Mouse (Mus musculus): ENCODE measurements around the gene Zbtb4. TPM values are rescaled to one million over a fixed set of nuclear protein-coding genes. Genes with fewer than 3 reads are reported as not detected.

Zbtb4 gene
- polyA plus RNA-seq, 1 experiment from 2014 or later, result 2.7 TPM

DNA sequence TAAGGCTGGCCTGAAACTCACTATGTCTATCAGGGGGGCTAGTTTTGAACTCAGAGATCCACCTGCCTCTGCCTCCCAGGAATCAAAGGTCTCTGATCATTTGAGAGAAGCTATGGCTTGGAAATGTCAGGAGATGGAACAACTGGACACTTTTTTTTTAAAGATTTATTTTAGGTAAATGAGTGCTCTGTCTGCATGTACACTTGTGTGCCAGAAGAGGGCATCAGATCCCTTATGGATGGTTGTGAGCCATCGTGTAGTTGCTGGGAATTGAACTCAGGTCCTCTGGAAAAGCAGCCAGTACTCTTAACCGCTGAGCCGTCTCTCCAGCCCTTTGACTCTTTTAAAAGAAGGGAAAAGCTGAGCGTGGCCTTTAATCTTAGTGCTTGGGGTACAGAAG lies 40.7 kb downstream of the Zbtb4 start:
- H3K27ac ChIP-seq (replicated peaks), result no peak overlapping the region
- WGBS, result 73% methylated on average over 4 of the region's 4 CpGs
- H3K9ac ChIP-seq (ENCODE audit: low read length), result no peak overlapping the region
- no peak for DNase-seq (ENCODE audit: low spot score)
- no peak overlapping the region for H3K4me3 ChIP-seq (ENCODE audit: low read depth, low read length)
- no peak for ATAC-seq (ENCODE audit: low FRiP score, low TSS enrichment)
- H3K27me3 ChIP-seq (ENCODE audit: control insufficient read depth, insufficient read depth, low read length), result no peaks in the 10 kb centered on the region
- H3K4me2 ChIP-seq (replicated peaks; ENCODE audit: low read depth), result no peak overlapping the region
- no peaks in the 10 kb centered on the region; the same call in 1 of the 2 replicates for H3K4me1 ChIP-seq (replicated peaks; ENCODE audit: control insufficient read depth, insufficient read depth)
- TF ChIP-seq CTCF (IDR thresholded peaks at IDR 0.05; ENCODE audit: low read depth) (peak; percentile 43), EP300 (optimal IDR thresholded peaks at IDR 0.05) (no peak)
- no peaks in the 10 kb centered on the region for H3K9me3 ChIP-seq (ENCODE audit: control insufficient read depth, low read length)
- no peaks in the 10 kb centered on the region for H3K36me3 ChIP-seq (ENCODE audit: control insufficient read depth, insufficient read depth, low read length)

DNA sequence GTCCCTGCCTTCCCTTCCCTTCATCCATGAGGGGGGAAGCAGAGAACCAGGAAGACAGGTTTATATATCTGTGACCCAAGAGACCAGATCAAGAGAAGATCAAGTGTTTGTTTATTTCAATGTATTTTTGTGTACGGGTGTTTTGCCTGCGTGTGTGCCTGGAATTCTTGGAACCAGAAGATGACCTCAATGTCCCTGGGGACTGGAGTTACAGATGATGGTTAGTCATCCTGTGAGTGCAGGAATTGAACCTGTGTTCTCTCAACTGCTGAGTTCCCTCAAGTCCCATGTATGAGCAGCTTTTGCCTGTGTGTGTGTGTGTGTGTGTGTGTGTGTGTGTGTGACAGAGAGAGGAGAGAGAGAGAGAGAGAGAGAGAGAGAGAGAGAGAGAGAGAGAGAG lies 41.9 kb downstream of the Zbtb4 start:
- Histone ChIP-seq H3K4me2 (replicated peaks; ENCODE audit: low read depth) (no peak overlapping the region), H3K4me1 (replicated peaks; ENCODE audit: control insufficient read depth, insufficient read depth) (no peaks in the 10 kb centered on the region), H3K9ac (ENCODE audit: low read length) (no peak overlapping the region), H3K4me3 (ENCODE audit: low read depth, low read length) (no peak overlapping the region), H3K36me3 (ENCODE audit: control insufficient read depth, insufficient read depth, low read length) (no peaks in the 10 kb centered on the region), H3K27ac (replicated peaks) (no peak overlapping the region), H3K9me3 (ENCODE audit: control insufficient read depth, low read length) (no peaks in the 10 kb centered on the region), H3K27me3 (ENCODE audit: control insufficient read depth, insufficient read depth, low read length) (no peaks in the 10 kb centered on the region)
- TF ChIP-seq CTCF (IDR thresholded peaks at IDR 0.05; ENCODE audit: low read depth) (no peak), EP300 (optimal IDR thresholded peaks at IDR 0.05) (no peak)
- DNase-seq (ENCODE audit: low spot score) (no peak), ATAC-seq (ENCODE audit: low FRiP score, low TSS enrichment) (no peak)
- WGBS, result 65% methylated on average over 2 of the region's 2 CpGs

DNA sequence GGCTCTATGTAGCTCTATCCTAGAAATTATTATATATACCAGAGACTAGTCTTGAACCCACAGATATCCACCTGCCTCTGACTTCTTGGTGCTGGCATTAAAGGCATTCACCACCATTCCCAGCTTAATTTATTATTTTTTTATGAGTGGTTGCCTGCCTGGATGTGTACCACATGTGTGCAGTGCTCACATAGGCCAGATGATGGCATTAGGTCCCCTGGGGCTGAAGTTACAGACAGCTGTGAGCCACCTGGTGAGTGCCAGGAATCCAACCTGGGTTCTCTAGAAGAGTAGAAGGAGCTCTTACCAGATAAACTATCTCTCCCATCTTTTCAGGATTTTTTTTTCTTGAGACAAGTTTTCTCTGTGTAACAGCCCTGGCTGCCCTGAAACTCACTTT lies 44.6 kb downstream of the Zbtb4 start:
- DNase-seq (ENCODE audit: low spot score), result no peak
- Histone ChIP-seq H3K9ac (ENCODE audit: low read length) (no peak overlapping the region), H3K4me3 (ENCODE audit: low read depth, low read length) (no peak overlapping the region), H3K27me3 (ENCODE audit: control insufficient read depth, insufficient read depth, low read length) (no peaks in the 10 kb centered on the region), H3K36me3 (ENCODE audit: control insufficient read depth, insufficient read depth, low read length) (no peaks in the 10 kb centered on the region), H3K9me3 (ENCODE audit: control insufficient read depth, low read length) (no peaks in the 10 kb centered on the region), H3K27ac (replicated peaks) (no peak overlapping the region), H3K4me2 (replicated peaks; ENCODE audit: low read depth) (no peak overlapping the region), H3K4me1 (replicated peaks; ENCODE audit: control insufficient read depth, insufficient read depth) (no peaks in the 10 kb centered on the region)
- TF ChIP-seq CTCF (IDR thresholded peaks at IDR 0.05; ENCODE audit: low read depth) (0 out of 2 replicates have a peak, but pooled peaks have one; percentile 9), EP300 (optimal IDR thresholded peaks at IDR 0.05) (no peak)
- no peak for ATAC-seq (ENCODE audit: low FRiP score, low TSS enrichment)

DNA sequence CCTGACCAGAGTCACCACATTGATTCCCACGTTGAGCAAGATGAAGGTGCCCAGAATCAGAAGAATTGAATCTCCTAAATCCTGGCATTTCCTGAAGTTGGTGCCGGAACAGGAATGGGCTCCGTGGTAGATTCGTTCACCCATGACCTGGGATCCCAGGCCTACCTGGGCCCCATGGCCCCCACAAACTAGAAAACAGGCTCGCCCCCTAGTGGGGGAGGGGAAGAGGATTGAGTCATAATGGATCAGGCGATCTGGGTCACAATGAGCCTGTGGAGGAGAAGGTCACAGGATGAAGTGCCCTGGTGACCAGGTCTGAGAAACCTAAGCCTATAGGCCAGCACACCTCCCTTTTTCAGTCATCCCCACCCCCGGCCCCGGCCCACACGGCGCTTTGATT lies 49.4 kb downstream of the Zbtb4 start, which contains the start of gene Gm39566:
TSS of gene Gm39566 (minus strand) at position 144 of the 400 bp plus-strand sequence.
- no peak for DNase-seq (ENCODE audit: low spot score)
- Histone ChIP-seq H3K27ac (replicated peaks) (no peak within 1 kb of the TSS), H3K9ac (ENCODE audit: low read length) (no peak within 1 kb of the TSS), H3K36me3 (ENCODE audit: control insufficient read depth, insufficient read depth, low read length) (no peaks in the 10 kb centered on the region), H3K4me3 (ENCODE audit: low read depth, low read length) (no peak within 1 kb of the TSS), H3K4me1 (replicated peaks; ENCODE audit: control insufficient read depth, insufficient read depth) (no peaks in the 10 kb centered on the region), H3K4me2 (replicated peaks; ENCODE audit: low read depth) (no peak within 1 kb of the TSS), H3K27me3 (ENCODE audit: control insufficient read depth, insufficient read depth, low read length) (no peaks in the 10 kb centered on the region), H3K9me3 (ENCODE audit: control insufficient read depth, low read length) (no peaks in the 10 kb centered on the region)
- no peak for TF ChIP-seq EP300 (optimal IDR thresholded peaks at IDR 0.05)
- TF ChIP-seq CTCF (IDR thresholded peaks at IDR 0.05; ENCODE audit: low read depth), result peak; percentile 17; the same call in 1 of the 2 replicates
- WGBS, result 48% methylated on average over 10 of the region's 10 CpGs
- ATAC-seq (ENCODE audit: low FRiP score, low TSS enrichment), result no peak

DNA sequence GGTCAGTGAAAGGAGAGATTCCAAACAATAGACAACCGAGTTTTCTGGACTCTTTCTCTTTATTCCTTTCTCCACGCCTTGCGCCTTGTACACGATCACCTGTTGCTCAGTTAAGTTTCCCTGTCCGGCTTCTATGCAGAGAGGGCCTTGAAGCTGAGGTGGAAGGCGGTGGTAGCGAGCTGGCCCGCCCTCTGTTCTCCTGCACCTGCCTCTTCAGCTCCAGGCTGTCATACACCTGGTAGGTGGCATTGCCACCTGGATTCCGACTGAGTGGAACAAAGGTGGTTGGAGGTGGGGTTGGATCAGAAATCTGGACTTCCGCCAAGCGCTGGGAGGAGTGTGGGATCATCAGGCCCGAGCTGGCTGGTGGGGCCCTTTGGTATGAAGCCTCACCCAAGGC lies 50.8 kb downstream of the Zbtb4 start:
- no peak for DNase-seq (ENCODE audit: low spot score)
- no peaks in the 10 kb centered on the region for H3K9me3 ChIP-seq (ENCODE audit: control insufficient read depth, low read length)
- H3K27me3 ChIP-seq (ENCODE audit: control insufficient read depth, insufficient read depth, low read length), result no peaks in the 10 kb centered on the region
- no peak overlapping the region for H3K27ac ChIP-seq (replicated peaks)
- no peak for TF ChIP-seq EP300 (optimal IDR thresholded peaks at IDR 0.05)
- TF ChIP-seq CTCF (IDR thresholded peaks at IDR 0.05; ENCODE audit: low read depth), result no peak
- WGBS, result 81% methylated on average over 12 of the region's 12 CpGs
- no peak overlapping the region for H3K4me2 ChIP-seq (replicated peaks; ENCODE audit: low read depth)
- ATAC-seq (ENCODE audit: low FRiP score, low TSS enrichment), result peak; percentile 38; the same call in 1 of the 2 replicates
- no peaks in the 10 kb centered on the region for H3K4me1 ChIP-seq (replicated peaks; ENCODE audit: control insufficient read depth, insufficient read depth)
- no peak overlapping the region for H3K4me3 ChIP-seq (ENCODE audit: low read depth, low read length)
- no peaks in the 10 kb centered on the region for H3K36me3 ChIP-seq (ENCODE audit: control insufficient read depth, insufficient read depth, low read length)
- H3K9ac ChIP-seq (ENCODE audit: low read length), result no peak overlapping the region

DNA sequence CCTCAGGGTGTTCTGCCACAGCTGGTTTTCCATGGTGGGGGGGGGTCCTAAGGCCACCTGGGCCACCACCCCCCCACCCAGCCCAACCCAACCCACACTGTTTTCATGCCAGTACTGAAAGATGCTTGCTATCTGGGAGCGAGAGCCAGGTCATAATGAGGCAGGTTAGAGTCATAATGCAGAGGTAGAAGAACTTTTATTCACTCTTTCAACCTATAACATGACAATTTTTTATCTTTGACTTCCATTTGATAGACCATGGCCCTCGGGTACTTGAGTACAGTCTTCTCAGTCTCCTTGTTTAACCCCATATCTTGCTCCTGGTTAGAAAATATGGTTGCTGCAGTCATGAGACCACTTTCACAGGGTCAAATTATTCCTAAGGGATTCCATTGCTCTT lies 52.7 kb downstream of the Zbtb4 start, which contains the start of gene Spem2:
TSS of gene Spem2 (minus strand) at position 101 of the 400 bp plus-strand sequence.
- no peak for ATAC-seq (ENCODE audit: low FRiP score, low TSS enrichment)
- TF ChIP-seq CTCF (IDR thresholded peaks at IDR 0.05; ENCODE audit: low read depth), result no peak
- TF ChIP-seq EP300 (optimal IDR thresholded peaks at IDR 0.05), result no peak
- WGBS, result 85% methylated on average over 2 of the region's 2 CpGs
- no peaks in the 10 kb centered on the region for H3K36me3 ChIP-seq (ENCODE audit: control insufficient read depth, insufficient read depth, low read length)
- H3K4me2 ChIP-seq (replicated peaks; ENCODE audit: low read depth), result no peak within 1 kb of the TSS
- H3K9me3 ChIP-seq (ENCODE audit: control insufficient read depth, low read length), result no peaks in the 10 kb centered on the region
- DNase-seq (ENCODE audit: low spot score), result no peak
- H3K4me3 ChIP-seq (ENCODE audit: low read depth, low read length), result no peak within 1 kb of the TSS
- H3K9ac ChIP-seq (ENCODE audit: low read length), result no peak within 1 kb of the TSS
- H3K4me1 ChIP-seq (replicated peaks; ENCODE audit: control insufficient read depth, insufficient read depth), result no peaks in the 10 kb centered on the region
- H3K27ac ChIP-seq (replicated peaks), result no peak within 1 kb of the TSS
- no peaks in the 10 kb centered on the region for H3K27me3 ChIP-seq (ENCODE audit: control insufficient read depth, insufficient read depth, low read length)

All from stomach, postnatal 0 days (tissue).